In genomic region chr8:92959779-92960178, GRCm38 (mm10) we compare ENCODE assay signal across 8 mouse cellular contexts. TPM values are rescaled to one million over a fixed set of nuclear protein-coding genes. Genes with fewer than 3 reads are reported as not detected.
DNase-seq lines count a peak whose midpoint lies in the region; ATAC-seq and TF ChIP-seq lines count a peak whose summit lies in the region.

Gene Slc6a2 (plus strand): TSS chr8:92960079.

- DNase-seq in adrenal gland, postnatal 4 days (ENCODE audit: low spot score in 2 of 2), result no peak
- DNase-seq in adrenal gland, adult 2 months, result no peak
- no peak for DNase-seq in lung, adult 18-20 months
- no peak for DNase-seq in frontal cortex, postnatal 25 days (ENCODE audit: low spot score in 2 of 2)
- DNase-seq in frontal cortex, postnatal 14 days (ENCODE audit: low spot score in 2 of 2), result no peak

- no peak for ATAC-seq in lung, embryonic 15.5 days (ENCODE audit: borderline replicate concordance, extremely low read depth, low FRiP score, low TSS enrichment)
- ATAC-seq in intestine, postnatal 0 days, result no peak
- ATAC-seq in stomach, embryonic 15.5 days (ENCODE audit: insufficient read depth, low FRiP score, low read depth), result no peak

- peak within 1 kb of the TSS; percentile 39 for H3K4me3 ChIP-seq in lung, embryonic 15.5 days
- peak within 1 kb of the TSS; percentile 22 for H3K4me3 ChIP-seq in intestine, postnatal 0 days (ENCODE audit: low read depth, low read length)
- H3K4me3 ChIP-seq in stomach, embryonic 15.5 days (replicated peaks), result peak within 1 kb of the TSS; percentile 32

- H3K27ac ChIP-seq in lung, embryonic 15.5 days, result no peak within 1 kb of the TSS
- H3K27ac ChIP-seq in intestine, postnatal 0 days (ENCODE audit: low read depth, low read length), result no peak within 1 kb of the TSS
- H3K27ac ChIP-seq in stomach, embryonic 15.5 days, result no peak within 1 kb of the TSS

- no peak for TF ChIP-seq CTCF in intestine, postnatal 0 days (IDR thresholded peaks at IDR 0.05; ENCODE audit: low read depth)

- H3K4me2 ChIP-seq in lung, embryonic 15.5 days, result peak within 1 kb of the TSS; percentile 87
- H3K4me2 ChIP-seq in intestine, postnatal 0 days (replicated peaks; ENCODE audit: low read depth), result peak within 1 kb of the TSS; percentile 50
- peak within 1 kb of the TSS; percentile 72 for H3K4me2 ChIP-seq in stomach, embryonic 15.5 days

- H3K9ac ChIP-seq in lung, embryonic 15.5 days, result peak within 1 kb of the TSS; percentile 36
- no peak within 1 kb of the TSS for H3K9ac ChIP-seq in intestine, postnatal 0 days (ENCODE audit: low read depth, low read length)
- no peak within 1 kb of the TSS for H3K9ac ChIP-seq in stomach, embryonic 15.5 days

- H3K9me3 ChIP-seq in lung, embryonic 15.5 days, result no peaks in the 10 kb centered on the region
- no peaks in the 10 kb centered on the region for H3K9me3 ChIP-seq in intestine, postnatal 0 days (ENCODE audit: control insufficient read depth)
- H3K9me3 ChIP-seq in stomach, embryonic 15.5 days, result no peaks in the 10 kb centered on the region

- peaks cover 13% of the 10 kb centered on the region for H3K4me1 ChIP-seq in lung, embryonic 15.5 days
- H3K4me1 ChIP-seq in intestine, postnatal 0 days (replicated peaks; ENCODE audit: control insufficient read depth, insufficient read depth, low read length), result no peaks in the 10 kb centered on the region
- no peaks in the 10 kb centered on the region for H3K4me1 ChIP-seq in stomach, embryonic 15.5 days

- peaks cover 64% of the 10 kb centered on the region for H3K27me3 ChIP-seq in lung, embryonic 15.5 days
- H3K27me3 ChIP-seq in intestine, postnatal 0 days (replicated peaks; ENCODE audit: control insufficient read depth, insufficient read depth, low read length), result peaks cover 37% of the 10 kb centered on the region
- peaks cover 58% of the 10 kb centered on the region for H3K27me3 ChIP-seq in stomach, embryonic 15.5 days (replicated peaks)

- 64% methylated on average over 10 of the region's 10 CpGs for WGBS in lung, embryonic 15.5 days
- 68% methylated on average over 10 of the region's 10 CpGs for WGBS in intestine, postnatal 0 days
- WGBS in stomach, embryonic 15.5 days, result 63% methylated on average over 10 of the region's 10 CpGs

- H3K36me3 ChIP-seq in lung, embryonic 15.5 days, result no peaks in the 10 kb centered on the region
- no peaks in the 10 kb centered on the region for H3K36me3 ChIP-seq in intestine, postnatal 0 days (ENCODE audit: control insufficient read depth, insufficient read depth)
- no peaks in the 10 kb centered on the region for H3K36me3 ChIP-seq in stomach, embryonic 15.5 days

RNA-seq across cellular contexts. Expression of gene Slc6a2, which starts in this region (rescaled TPM):
- 10 to 100 TPM; 33.3 to 59.2 TPM for total RNA-seq in adrenal gland, postnatal 4 days (2021)
- total RNA-seq in adrenal gland, adult 2 months (2021), result 10 to 100 TPM in 1 of 2 experiments, 1 to 10 TPM in 1; 9.0 to 16.0 TPM
- 1.9 and 4.6 TPM in 2 replicates for polyA plus RNA-seq in adrenal gland, adult 2 months (2012; rRNA removed)
- 0.25 and 0.72 TPM in 2 replicates for polyA plus RNA-seq in lung, embryonic 15.5 days (2015; fragmentation: Nextera tagmentation; extraction: Ambion mirVana)
- polyA plus RNA-seq in intestine, postnatal 0 days (2015; fragmentation: Nextera tagmentation; extraction: Ambion mirVana), result not detected in 2 replicates
- 0.27 and 0.77 TPM in 2 replicates for polyA plus RNA-seq in stomach, embryonic 15.5 days (2015; fragmentation: Nextera tagmentation; extraction: Ambion mirVana)
